Mouse (Mus musculus) MEL (cell line): ENCODE data around the gene Krt4.

Experiments used
- BHLHE40 ChIP-seq: IDR thresholded peaks from 2 replicates; pipeline ENCODE4 v1.6.1; 2012; ENCODE audit warnings: low read depth, mild to moderate bottlenecking, inconsistent platforms, low read length, improper control_type of control experiment, borderline replicate concordance
- CTCF ChIP-seq, 3 experiments: IDR thresholded peaks in 2 of 3; conservative IDR thresholded peaks in 1 of 3; 2 replicates each; pipeline ENCODE4 v1.5.1; 2011 to 2012; ENCODE audit warnings: low read length in 3 of 3, low read depth in 2 of 3, mild to moderate bottlenecking in 2 of 3, improper control_type of control experiment in 1 of 3, inconsistent platforms in 1 of 3, mixed read lengths in 1 of 3, moderate library complexity in 1 of 3; ENCODE audit not compliant: control insufficient read depth in 1 of 3, insufficient read depth in 1 of 3, poor library complexity in 1 of 3, severe bottlenecking in 1 of 3
- ELF1 ChIP-seq: IDR thresholded peaks from 2 replicates; pipeline ENCODE4 v1.6.1; 2014; ENCODE audit warnings: low read depth, mild to moderate bottlenecking, inconsistent platforms, low read length, improper control_type of control experiment, moderate library complexity
- EP300 ChIP-seq, 2 experiments: IDR thresholded peaks; 2 replicates each; pipeline ENCODE4 v1.6.1; 2011; ENCODE audit warnings: improper control_type of control experiment in 2 of 2, low read length in 2 of 2, low read depth in 1 of 2, mild to moderate bottlenecking in 1 of 2
- MAX ChIP-seq: IDR thresholded peaks from 2 replicates; pipeline ENCODE4 v1.6.1; 2011; ENCODE audit warnings: low read length, improper control_type of control experiment
- MYB ChIP-seq: IDR thresholded peaks from 2 replicates; pipeline ENCODE4 v1.6.1; 2011; ENCODE audit warnings: mild to moderate bottlenecking, low read depth, low read length, improper control_type of control experiment
- POLR2A ChIP-seq, 2 experiments: IDR thresholded peaks; 2 replicates each; pipeline ENCODE4 v1.6.1; 2011 to 2012; ENCODE audit warnings: low read length in 2 of 2, mild to moderate bottlenecking in 2 of 2, control low read depth in 1 of 2, improper control_type of control experiment in 1 of 2, low read depth in 1 of 2, moderate library complexity in 1 of 2; ENCODE audit not compliant: control insufficient read depth in 1 of 2, insufficient read depth in 1 of 2, poor library complexity in 1 of 2
- POLR2AphosphoS2 ChIP-seq: IDR thresholded peaks from 2 replicates; pipeline ENCODE4 v1.6.1; 2011; ENCODE audit warnings: low read length, improper control_type of control experiment
- RCOR1 ChIP-seq: IDR thresholded peaks from 2 replicates; pipeline ENCODE4 v1.6.1; 2012; ENCODE audit warnings: low read depth, mild to moderate bottlenecking, inconsistent platforms, low read length, improper control_type of control experiment
- TCF12 ChIP-seq: IDR thresholded peaks from 2 replicates; pipeline ENCODE4 v1.6.1; 2014; ENCODE audit warnings: low read depth, mild to moderate bottlenecking, inconsistent platforms, low read length, improper control_type of control experiment, moderate library complexity

GRCm38 (mm10) chr15:101922296-101922695 lies 2.2 kb downstream of the Krt4 start:
- TF ChIP-seq POLR2AphosphoS2 (no peak), CTCF (IDR thresholded peaks at IDR 0.05 in 2 of 3, conservative IDR thresholded peaks at IDR 0.05 in 1 of 3; ENCODE audit: control insufficient read depth in 1 of 3, insufficient read depth in 1 of 3, low read depth in 2 of 3, low read length in 3 of 3, poor library complexity in 1 of 3, severe bottlenecking in 1 of 3) (no peak), TCF12 (no peak), EP300 (IDR thresholded peaks at IDR 0.05; ENCODE audit: low read depth in 1 of 2, low read length in 2 of 2) (no peak), MYB (no peak), RCOR1 (no peak), BHLHE40 (no peak), ELF1 (no peak), POLR2A (IDR thresholded peaks at IDR 0.05; ENCODE audit: control insufficient read depth in 1 of 2, insufficient read depth in 1 of 2, low read depth in 1 of 2, low read length in 2 of 2, poor library complexity in 1 of 2) (no peak), MAX (no peak)
